ENCODE assay signal across 21 mouse cellular contexts in genomic region chr10:121468985-121469384, GRCm38 (mm10). TPM values are rescaled to one million over a fixed set of nuclear protein-coding genes. Genes with fewer than 3 reads are reported as not detected.
DNase-seq lines count a peak whose midpoint lies in the region; ATAC-seq and TF ChIP-seq lines count a peak whose summit lies in the region.
"Had no signal": no experiment of that assay in that cellular context is flagged by ENCODE, and none has a peak within 500 bp of the region (broad histone marks: within the 10 kb centered on the region; RNA-seq: fewer than 3 reads in every experiment).

No protein-coding gene starts in this region.

- H3K4me2 ChIP-seq in limb, embryonic 13.5 days (replicated peaks): no peak overlapping the region
- H3K4me2 ChIP-seq: heart, embryonic 15.5 days; hindbrain, embryonic 13.5 days; midbrain, embryonic 12.5 days; neural tube, embryonic 15.5 days had no signal

- no peaks in the 10 kb centered on the region for H3K27me3 ChIP-seq in liver, adult 2 months (ENCODE audit: control insufficient read depth, insufficient read depth, low read length)
- no peaks in the 10 kb centered on the region for H3K27me3 ChIP-seq in limb, embryonic 13.5 days
- H3K27me3 ChIP-seq in hindbrain, embryonic 10.5 days (ENCODE audit: insufficient read depth, poor library complexity, severe bottlenecking): peaks cover 7% of the 10 kb centered on the region
- H3K27me3 ChIP-seq: CH12.LX; heart, embryonic 15.5 days; neural tube, embryonic 15.5 days had no signal

- H3K9me3 ChIP-seq in limb, embryonic 13.5 days: no peaks in the 10 kb centered on the region
- no peaks in the 10 kb centered on the region for H3K9me3 ChIP-seq in hindbrain, embryonic 10.5 days
- H3K9me3 ChIP-seq: heart, embryonic 15.5 days; hindbrain, embryonic 13.5 days; midbrain, embryonic 12.5 days; neural tube, embryonic 15.5 days had no signal

- peaks cover 43% of the 10 kb centered on the region for H3K4me1 ChIP-seq in liver, adult 2 months (ENCODE audit: control insufficient read depth, insufficient read depth, low read length)
- H3K4me1 ChIP-seq in limb, embryonic 13.5 days: peaks cover 73% of the 10 kb centered on the region
- peaks cover 41% of the 10 kb centered on the region for H3K4me1 ChIP-seq in hindbrain, embryonic 10.5 days (replicated peaks)

- TF ChIP-seq POLR2A in liver, adult 2 months (IDR thresholded peaks at IDR 0.05; ENCODE audit: extremely low read depth, insufficient read depth, low read length): no peak

- intact Hi-C loops in gastrocnemius, adult 2 months (cut with DNase I): no loop called here

- no peak for TF ChIP-seq CTCF in gastrocnemius, adult 2 months (IDR thresholded peaks at IDR 0.05)
- no peak for TF ChIP-seq CTCF in liver, adult 2 months (IDR thresholded peaks at IDR 0.05; ENCODE audit: low read depth, low read length)

- H3K79me2 ChIP-seq in liver, adult 2 months (ENCODE audit: control insufficient read depth, insufficient read depth, low read length): peaks cover 46% of the 10 kb centered on the region
- H3K79me2 ChIP-seq in macrophage (ENCODE audit: inconsistent target): peaks cover 100% of the 10 kb centered on the region

- 5% methylated on average over 5 of the region's 5 CpGs for WGBS in liver, adult 2 months
- WGBS in limb, embryonic 13.5 days: 40% methylated on average over 5 of the region's 5 CpGs
- WGBS in macrophage (ENCODE audit: missing documents): 37% methylated on average over 3 of the region's 5 CpGs
- 58% methylated on average over 5 of the region's 5 CpGs for WGBS in hindbrain, embryonic 10.5 days

- H3K27ac ChIP-seq in gastrocnemius, adult 2 months: peak overlapping the region; percentile 40; the same call in 1 of the 2 replicates
- H3K27ac ChIP-seq in liver, adult 2 months (replicated peaks; ENCODE audit: insufficient read depth, low read depth, low read length): peak overlapping the region; percentile 48
- H3K27ac ChIP-seq in limb, embryonic 13.5 days: peak overlapping the region; percentile 48
- H3K27ac ChIP-seq in macrophage: peak overlapping the region; percentile 2; the same call in 1 of the 2 replicates
- H3K27ac ChIP-seq in hindbrain, embryonic 10.5 days: no peak overlapping the region
- H3K27ac ChIP-seq: heart, embryonic 15.5 days; hindbrain, embryonic 13.5 days; midbrain, embryonic 12.5 days; neural tube, embryonic 15.5 days had no signal

- no peak for ATAC-seq in limb, embryonic 13.5 days (ENCODE audit: low FRiP score, low read depth)
- ATAC-seq: activated CD4-positive, CD25-positive, alpha-beta regulatory T cell, adult 4 months had no signal

- H3K4me3 ChIP-seq in gastrocnemius, adult 2 months: peak overlapping the region; percentile 7; the same call in 1 of the 2 replicates
- no peak overlapping the region for H3K4me3 ChIP-seq in liver, adult 2 months (ENCODE audit: insufficient read depth, low read depth, low read length)
- H3K4me3 ChIP-seq in limb, embryonic 13.5 days: no peak overlapping the region
- no peak overlapping the region for H3K4me3 ChIP-seq in macrophage (ENCODE audit: inconsistent target)
- no peak overlapping the region for H3K4me3 ChIP-seq in hindbrain, embryonic 10.5 days
- H3K4me3 ChIP-seq: heart, embryonic 15.5 days; hindbrain, embryonic 13.5 days; midbrain, embryonic 12.5 days; neural tube, embryonic 15.5 days had no signal

- no peaks in the 10 kb centered on the region for H3K36me3 ChIP-seq in liver, adult 2 months (ENCODE audit: control insufficient read depth, insufficient read depth, low read length)
- no peaks in the 10 kb centered on the region for H3K36me3 ChIP-seq in limb, embryonic 13.5 days
- H3K36me3 ChIP-seq in macrophage (ENCODE audit: inconsistent target): no peaks in the 10 kb centered on the region
- no peaks in the 10 kb centered on the region for H3K36me3 ChIP-seq in hindbrain, embryonic 10.5 days
- H3K36me3 ChIP-seq: heart, embryonic 15.5 days; hindbrain, embryonic 13.5 days; midbrain, embryonic 12.5 days; neural tube, embryonic 15.5 days had no signal

- DNase-seq in gastrocnemius, adult 2 months: no peak
- no peak for DNase-seq in gastrocnemius, adult 18-20 months (ENCODE audit: low spot score)
- DNase-seq in liver, adult 2 months (ENCODE audit: extremely low read depth, low read depth, low spot score): peak; percentile 65
- no peak for DNase-seq in liver
- DNase-seq in layer of hippocampus, adult 18-20 months (ENCODE audit: low spot score in 2 of 2): no peak
- no peak for DNase-seq in hindbrain, embryonic 10.5 days (ENCODE audit: low spot score)
- DNase-seq: adrenal gland, postnatal 36 days; cerebellum, adult 9-10 months; gastrocnemius, postnatal 36 days; kidney, adult 18-20 months; layer of hippocampus, adult 9-11 months; lung, postnatal 36 days; thymus, postnatal 25 days had no signal

- 0 out of 2 replicates have a peak overlapping the region, but pooled peaks have one; percentile 30 for H3K9ac ChIP-seq in liver, adult 2 months (ENCODE audit: low read depth, low read length)
- no peak overlapping the region for H3K9ac ChIP-seq in limb, embryonic 13.5 days
- H3K9ac ChIP-seq: heart, embryonic 15.5 days; hindbrain, embryonic 13.5 days; midbrain, embryonic 12.5 days; neural tube, embryonic 15.5 days had no signal

RNA-seq across cellular contexts. Expression of gene Rassf3, which starts 7.2 kb away (rescaled TPM):
- total RNA-seq in gastrocnemius, adult 2 months (2021): 10 to 100 TPM; 29.2 to 47.3 TPM
- 10 to 100 TPM; 34.7 to 47.5 TPM for total RNA-seq in gastrocnemius, adult 18-20 months (2021)
- 13.4 and 18.7 TPM in 2 replicates for total RNA-seq in liver, adult 2 months (2014; rRNA removed)
- 20.0 and 22.2 TPM in 2 replicates for polyA plus RNA-seq in liver, adult 2 months (2012; rRNA removed)
- polyA plus RNA-seq in limb, embryonic 13.5 days (2015; fragmentation: Nextera tagmentation; extraction: Ambion mirVana): 17.8 and 18.1 TPM in 2 replicates
- 100 to 1,000 TPM in 1 of 26 experiments, 10 to 100 TPM in 19, 1 to 10 TPM in 6; 4.9 to 154 (median 18.5) TPM for total RNA-seq in macrophage (2018; cell fraction: chromatin; rRNA removed)
- total RNA-seq in macrophage (2018; cell fraction: cytosol; rRNA removed): 10 to 100 TPM; 19.5 to 87.4 (median 38.1) TPM
- 100 to 1,000 TPM in 2 of 26 experiments, 10 to 100 TPM in 24; 14.4 to 130 (median 28.3) TPM for total RNA-seq in macrophage (2018; cell fraction: nucleus; rRNA removed)
- polyA plus RNA-seq in macrophage (2018): 38.9 to 52.7 TPM (median 40.3 TPM) in 3 replicates
- 1 to 10 TPM; 9.6 to 9.8 TPM for total RNA-seq in layer of hippocampus, adult 18-20 months (2021)
- polyA plus RNA-seq in hindbrain, embryonic 10.5 days (2016; fragmentation: Nextera tagmentation; extraction: Ambion mirVana): 8.0 and 11.4 TPM in 2 replicates
